Mouse (Mus musculus): Measurements from ENCODE around the gene Arl8b. TPM values are rescaled to one million over a fixed set of nuclear protein-coding genes. Genes with fewer than 3 reads are reported as not detected.

Gene Arl8b
- polyA plus RNA-seq, 1 experiment from 2014 or later: 77.9 TPM

GRCm38 (mm10) chr6:108752395-108752794, 30.5 kb upstream of the Arl8b start:
- H3K27me3 ChIP-seq (ENCODE audit: insufficient read depth, low read length): no peaks in the 10 kb centered on the region
- DNase-seq (no peak), ATAC-seq (ENCODE audit: insufficient read depth) (no peak)
- no peak overlapping the region for H3K27ac ChIP-seq (ENCODE audit: low read depth)
- 46% methylated on average over 5 of the region's 5 CpGs for WGBS
- H3K4me3 ChIP-seq (ENCODE audit: low read depth, low read length): no peak overlapping the region
- TF ChIP-seq CTCF (IDR thresholded peaks at IDR 0.05; ENCODE audit: low read depth): no peak
- H3K4me1 ChIP-seq (ENCODE audit: insufficient read depth): no peaks in the 10 kb centered on the region
- H3K9me3 ChIP-seq (ENCODE audit: low read depth, low read length): no peaks in the 10 kb centered on the region
- H3K9ac ChIP-seq: no peak overlapping the region
- H3K36me3 ChIP-seq (ENCODE audit: insufficient read depth): no peaks in the 10 kb centered on the region
- H3K4me2 ChIP-seq: no peak overlapping the region

DNA sequence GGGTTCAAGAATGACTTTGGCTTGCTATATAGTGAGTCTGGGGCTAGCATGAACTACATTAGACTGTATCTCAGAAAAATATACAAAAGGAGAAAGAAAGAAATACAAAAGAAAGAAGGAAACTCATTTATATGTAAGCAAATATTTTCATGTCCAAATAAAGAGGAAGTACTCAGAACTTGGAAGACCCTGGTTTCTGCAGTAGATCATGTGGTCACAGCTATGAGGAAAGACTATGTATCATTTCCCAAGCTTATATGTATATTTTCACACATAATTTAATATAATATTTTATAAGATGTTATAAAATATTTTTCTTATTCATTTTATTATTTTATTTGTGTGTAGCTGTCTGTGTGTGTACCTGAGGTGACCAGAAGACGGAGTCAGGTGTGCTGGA, 29.4 kb upstream of the Arl8b start:
- Histone ChIP-seq H3K4me3 (ENCODE audit: low read depth, low read length) (no peak overlapping the region), H3K36me3 (ENCODE audit: insufficient read depth) (no peaks in the 10 kb centered on the region), H3K9me3 (ENCODE audit: low read depth, low read length) (no peaks in the 10 kb centered on the region), H3K27ac (ENCODE audit: low read depth) (no peak overlapping the region), H3K4me1 (ENCODE audit: insufficient read depth) (no peaks in the 10 kb centered on the region), H3K4me2 (no peak overlapping the region), H3K27me3 (ENCODE audit: insufficient read depth, low read length) (no peaks in the 10 kb centered on the region), H3K9ac (no peak overlapping the region)
- WGBS: 86% methylated on average over 1 of the region's 1 CpGs
- no peak for ATAC-seq (ENCODE audit: insufficient read depth)
- no peak for TF ChIP-seq CTCF (IDR thresholded peaks at IDR 0.05; ENCODE audit: low read depth)
- DNase-seq: no peak

DNA sequence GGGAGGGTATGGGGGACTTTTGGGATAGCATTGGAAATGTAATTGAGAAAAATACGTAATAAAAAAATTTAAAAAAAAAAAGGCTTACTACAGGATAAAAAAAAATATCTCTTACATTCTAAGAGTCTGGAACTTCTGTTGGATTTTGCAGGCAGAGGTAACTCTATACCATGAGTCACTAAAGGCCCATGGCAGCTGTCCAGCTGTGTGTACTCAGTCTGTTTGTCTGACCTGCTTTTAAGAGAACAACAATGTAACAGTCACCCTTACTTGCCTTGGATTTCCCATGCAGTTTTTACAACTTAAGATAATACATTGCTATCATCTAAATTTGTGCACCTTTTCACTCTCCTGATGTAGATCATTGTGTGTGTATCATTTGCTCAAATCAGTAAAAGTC, 28.5 kb upstream of the Arl8b start:
- Histone ChIP-seq H3K9me3 (ENCODE audit: low read depth, low read length) (no peaks in the 10 kb centered on the region), H3K36me3 (ENCODE audit: insufficient read depth) (no peaks in the 10 kb centered on the region), H3K27me3 (ENCODE audit: insufficient read depth, low read length) (no peaks in the 10 kb centered on the region), H3K27ac (ENCODE audit: low read depth) (no peak overlapping the region), H3K9ac (no peak overlapping the region), H3K4me2 (no peak overlapping the region), H3K4me3 (ENCODE audit: low read depth, low read length) (no peak overlapping the region), H3K4me1 (ENCODE audit: insufficient read depth) (no peaks in the 10 kb centered on the region)
- no peak for TF ChIP-seq CTCF (IDR thresholded peaks at IDR 0.05; ENCODE audit: low read depth)
- DNase-seq (no peak), ATAC-seq (ENCODE audit: insufficient read depth) (no peak)
- 71% methylated on average over 1 of the region's 1 CpGs for WGBS

GRCm38 (mm10) chr6:108755936-108756335, 27.0 kb upstream of the Arl8b start:
- Histone ChIP-seq H3K36me3 (ENCODE audit: insufficient read depth) (no peaks in the 10 kb centered on the region), H3K4me1 (ENCODE audit: insufficient read depth) (no peaks in the 10 kb centered on the region), H3K27ac (ENCODE audit: low read depth) (no peak overlapping the region), H3K9me3 (ENCODE audit: low read depth, low read length) (no peaks in the 10 kb centered on the region), H3K4me3 (ENCODE audit: low read depth, low read length) (no peak overlapping the region), H3K9ac (no peak overlapping the region), H3K4me2 (no peak overlapping the region), H3K27me3 (ENCODE audit: insufficient read depth, low read length) (no peaks in the 10 kb centered on the region)
- no peak for DNase-seq
- TF ChIP-seq CTCF (IDR thresholded peaks at IDR 0.05; ENCODE audit: low read depth): no peak
- WGBS: 88% methylated on average over 7 of the region's 7 CpGs
- no peak for ATAC-seq (ENCODE audit: insufficient read depth)

DNA sequence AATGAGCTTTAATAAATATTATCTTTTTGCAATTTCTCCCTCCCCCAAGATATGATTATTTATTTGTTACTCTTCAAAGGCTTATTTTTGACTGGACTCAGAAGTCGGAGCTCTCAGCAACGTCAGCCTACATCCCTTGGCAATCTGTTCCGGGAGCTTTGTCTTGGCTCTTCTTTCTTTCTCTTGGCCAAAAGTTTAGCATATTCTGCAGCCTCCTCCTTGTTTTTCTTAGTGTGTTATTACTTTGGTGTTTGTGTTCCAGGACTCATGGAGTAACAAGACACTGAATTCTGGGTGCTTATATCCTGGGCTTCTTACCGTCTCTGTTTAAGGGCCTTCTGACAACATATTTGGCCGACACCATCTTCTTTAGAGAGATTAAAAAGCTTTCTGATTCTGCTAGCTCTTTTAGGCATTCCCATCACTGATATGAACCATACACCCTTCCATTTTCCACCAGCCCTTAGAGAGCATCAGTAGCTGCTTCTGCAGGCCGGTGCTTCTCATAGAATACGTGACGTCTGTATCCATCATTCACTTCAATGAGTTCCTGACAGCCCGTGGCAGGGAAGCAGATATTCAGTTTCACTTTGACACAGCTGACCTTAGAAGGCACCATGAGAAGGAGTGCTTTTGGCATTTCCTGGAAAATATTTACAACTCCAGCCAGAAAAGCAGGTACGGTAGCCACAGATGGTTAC, 23.8 kb upstream of the Arl8b start:
- H3K27ac ChIP-seq (ENCODE audit: low read depth): no peak overlapping the region

DNA sequence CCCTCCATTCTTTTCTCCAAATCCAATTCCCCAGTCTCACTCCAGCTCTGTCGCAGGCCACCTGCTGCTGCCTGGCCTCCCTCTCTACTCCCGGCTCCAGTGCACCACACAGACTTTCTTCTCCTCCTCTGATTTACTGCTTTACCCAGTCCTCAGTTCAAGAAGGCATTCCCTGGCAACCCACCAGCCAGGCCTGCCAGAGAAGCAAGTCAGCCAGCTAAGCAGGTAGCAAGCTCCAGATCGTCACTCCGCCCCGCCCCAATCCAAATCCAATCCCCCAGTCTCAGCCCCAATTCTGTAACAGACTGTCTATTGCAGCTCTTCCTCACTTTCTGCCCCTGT, 23.2 kb upstream of the Arl8b start:
- ATAC-seq (ENCODE audit: insufficient read depth) (no peak), DNase-seq (no peak)
- no peaks in the 10 kb centered on the region for H3K9me3 ChIP-seq (ENCODE audit: low read depth, low read length)
- no peaks in the 10 kb centered on the region for H3K4me1 ChIP-seq (ENCODE audit: insufficient read depth)
- H3K36me3 ChIP-seq (ENCODE audit: insufficient read depth): no peaks in the 10 kb centered on the region
- no peaks in the 10 kb centered on the region for H3K27me3 ChIP-seq (ENCODE audit: insufficient read depth, low read length)
- H3K4me2 ChIP-seq: no peak overlapping the region
- no peak overlapping the region for H3K9ac ChIP-seq
- WGBS: 75% methylated on average over 5 of the region's 5 CpGs
- no peak for TF ChIP-seq CTCF (IDR thresholded peaks at IDR 0.05; ENCODE audit: low read depth)
- no peak overlapping the region for H3K4me3 ChIP-seq (ENCODE audit: low read depth, low read length)
- no peak overlapping the region for H3K27ac ChIP-seq (ENCODE audit: low read depth)

More for the DNA sequence above, 23.8 kb upstream of the Arl8b start:
- no peak overlapping the region for H3K4me3 ChIP-seq (ENCODE audit: low read depth, low read length)
- no peak for TF ChIP-seq CTCF (IDR thresholded peaks at IDR 0.05; ENCODE audit: low read depth)
- H3K4me2 ChIP-seq: no peak overlapping the region
- no peak for ATAC-seq (ENCODE audit: insufficient read depth)
- H3K27me3 ChIP-seq (ENCODE audit: insufficient read depth, low read length): no peaks in the 10 kb centered on the region
- no peaks in the 10 kb centered on the region for H3K9me3 ChIP-seq (ENCODE audit: low read depth, low read length)
- DNase-seq: no peak
- no peaks in the 10 kb centered on the region for H3K4me1 ChIP-seq (ENCODE audit: insufficient read depth)
- H3K36me3 ChIP-seq (ENCODE audit: insufficient read depth): no peaks in the 10 kb centered on the region
- no peak overlapping the region for H3K9ac ChIP-seq
- 63% methylated on average over 10 of the region's 10 CpGs for WGBS

DNA sequence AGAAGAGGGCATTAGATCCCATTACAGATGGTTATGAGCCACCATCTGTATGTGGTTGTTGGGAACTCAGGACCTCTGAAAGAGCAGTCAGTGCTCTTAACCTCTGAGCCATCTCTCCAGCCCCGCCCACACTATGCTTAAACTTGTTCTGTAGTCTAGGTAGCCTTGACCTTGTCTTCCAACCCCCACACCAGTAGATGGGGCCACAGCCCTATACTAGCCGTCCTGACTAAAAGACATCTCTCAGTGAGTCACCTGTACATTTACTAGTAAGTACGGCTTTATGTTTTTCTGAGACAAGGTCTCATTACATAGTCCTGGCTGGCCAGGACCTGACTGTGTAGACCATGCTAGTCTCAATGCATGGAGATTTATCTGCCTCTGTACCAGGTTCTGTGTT, 12.0 kb upstream of the Arl8b start:
- no peaks in the 10 kb centered on the region for H3K4me1 ChIP-seq (ENCODE audit: insufficient read depth)
- no peak for TF ChIP-seq CTCF (IDR thresholded peaks at IDR 0.05; ENCODE audit: low read depth)
- no peak overlapping the region for H3K9ac ChIP-seq
- no peaks in the 10 kb centered on the region for H3K9me3 ChIP-seq (ENCODE audit: low read depth, low read length)
- DNase-seq (no peak), ATAC-seq (ENCODE audit: insufficient read depth) (no peak)
- WGBS: 77% methylated on average over 3 of the region's 3 CpGs
- H3K27me3 ChIP-seq (ENCODE audit: insufficient read depth, low read length): no peaks in the 10 kb centered on the region
- H3K27ac ChIP-seq (ENCODE audit: low read depth): no peak overlapping the region
- H3K4me2 ChIP-seq: no peak overlapping the region
- H3K36me3 ChIP-seq (ENCODE audit: insufficient read depth): no peaks in the 10 kb centered on the region
- no peak overlapping the region for H3K4me3 ChIP-seq (ENCODE audit: low read depth, low read length)

Measured in lung, embryonic 14.5 days (tissue).